Mouse (Mus musculus) neural tube, embryonic 11.5 days (tissue): ENCODE measurements at regions not wholly inside any gene's neighbourhood (a gene's known extent, or its start where the extent isn't known, plus 50 kb on each side); places are given as distances from the start of the nearest gene placed in this dataset.

Source experiments
- ATAC-seq: fragments of 200-750 bp; cut with Nextera tagmentation; 2 replicates; pipeline ENCODE4 v1.8.0; 2017; ENCODE audit warnings: moderate number of reproducible peaks, mild to moderate bottlenecking, moderate TSS enrichment, moderate library complexity; ENCODE audit not compliant: insufficient read depth, low FRiP score, low TSS enrichment
- DNase-seq: peaks from one replicate; pipeline ENCODE4 v3.0.0-alpha.2; 2015; ENCODE audit warnings: low spot score
- H3K27ac ChIP-seq: fragments of 300-500 bp; sonication (generic); 2 replicates; pipeline ENCODE4 v1.5.1; 2014; ENCODE audit warnings: low read depth, mild to moderate bottlenecking, low read length
- H3K27me3 ChIP-seq: fragments of 300-500 bp; sonication (generic); 2 replicates; pipeline ENCODE4 v1.6.1; 2014; ENCODE audit warnings: mild to moderate bottlenecking, low read length, mixed read lengths; ENCODE audit not compliant: control insufficient read depth, insufficient read depth
- H3K36me3 ChIP-seq: fragments of 300-500 bp; sonication (generic); 2 replicates; pipeline ENCODE4 v1.6.1; 2014; ENCODE audit warnings: mild to moderate bottlenecking, low read length, moderate library complexity, mixed read lengths; ENCODE audit not compliant: control insufficient read depth, insufficient read depth
- H3K4me1 ChIP-seq: fragments of 300-500 bp; sonication (generic); 2 replicates; pipeline ENCODE4 v1.6.1; 2014; ENCODE audit warnings: low read length, mixed read lengths; ENCODE audit not compliant: control insufficient read depth, insufficient read depth
- H3K4me2 ChIP-seq: fragments of 300-500 bp; sonication (generic); 2 replicates; pipeline ENCODE4 v1.6.1; 2014; ENCODE audit warnings: low read depth, mild to moderate bottlenecking, moderate library complexity
- H3K4me3 ChIP-seq: fragments of 300-500 bp; sonication (generic); 2 replicates; pipeline ENCODE4 v1.5.1; 2014; ENCODE audit warnings: low read depth, low read length
- H3K9ac ChIP-seq: fragments of 300-500 bp; sonication (generic); 2 replicates; pipeline ENCODE4 v1.6.1; 2014; ENCODE audit warnings: mild to moderate bottlenecking, low read length
- H3K9me3 ChIP-seq: fragments of 300-500 bp; sonication (generic); 2 replicates; pipeline ENCODE4 v1.6.1; 2016; ENCODE audit warnings: low read length; ENCODE audit not compliant: control insufficient read depth
- WGBS: fragments of 180-500 bp; shearing (Covaris S2); extraction: QIAGEN DNeasy Blood & Tissue Kit; methylation state at CpG from one replicate; pipeline ENCODE4 v1.1.7; 2014; 5-methylcytosine and 5-hydroxymethylcytosine counted together

- peaks cover 6% of the 10 kb centered on the region; the same call in 1 of the 2 replicates for H3K4me1 ChIP-seq
- no peaks in the 10 kb centered on the region for H3K36me3 ChIP-seq
- ATAC-seq (no peak), DNase-seq (no peak)
- no peak overlapping the region for H3K9ac ChIP-seq
- WGBS, result 83% methylated on average over 7 of the region's 7 CpGs
- H3K4me3 ChIP-seq, result no peak overlapping the region
- H3K4me2 ChIP-seq, result no peak overlapping the region
- no peaks in the 10 kb centered on the region for H3K27me3 ChIP-seq
- no peak overlapping the region for H3K27ac ChIP-seq
- H3K9me3 ChIP-seq, result no peaks in the 10 kb centered on the region
Measured at GRCm38 (mm10) chr17:67544410-67544809, 88.1 kb downstream of the Lrrc30 start.

GRCm38 (mm10) chr17:67532331-67532730 lies 100.2 kb downstream of the Lrrc30 start:
- Histone ChIP-seq H3K4me2 (no peak overlapping the region), H3K9me3 (no peaks in the 10 kb centered on the region), H3K27me3 (no peaks in the 10 kb centered on the region), H3K4me3 (no peak overlapping the region), H3K9ac (no peak overlapping the region), H3K4me1 (no peaks in the 10 kb centered on the region), H3K27ac (no peak overlapping the region), H3K36me3 (no peaks in the 10 kb centered on the region)
- ATAC-seq, result no peak
- DNase-seq, result no peak

GRCm38 (mm10) chr17:67520848-67521411 lies 111.6 kb downstream of the Lrrc30 start:
- ATAC-seq (no peak), DNase-seq (no peak)
- H3K4me2 ChIP-seq, result no peak overlapping the region
- H3K4me1 ChIP-seq, result no peaks in the 10 kb centered on the region
- H3K36me3 ChIP-seq, result no peaks in the 10 kb centered on the region
- H3K27me3 ChIP-seq, result no peaks in the 10 kb centered on the region
- no peak overlapping the region for H3K27ac ChIP-seq
- H3K9me3 ChIP-seq, result no peaks in the 10 kb centered on the region
- H3K9ac ChIP-seq, result no peak overlapping the region
- WGBS, result 81% methylated on average over 8 of the region's 8 CpGs
- H3K4me3 ChIP-seq, result no peak overlapping the region

GRCm38 (mm10) chr17:67515601-67516147 lies 116.8 kb downstream of the Lrrc30 start:
- ATAC-seq, result no peak
- no peak overlapping the region for H3K9ac ChIP-seq
- H3K27me3 ChIP-seq, result no peaks in the 10 kb centered on the region
- no peaks in the 10 kb centered on the region for H3K36me3 ChIP-seq
- no peak overlapping the region for H3K27ac ChIP-seq
- H3K4me2 ChIP-seq, result no peak overlapping the region
- H3K4me1 ChIP-seq, result no peaks in the 10 kb centered on the region
- no peaks in the 10 kb centered on the region for H3K9me3 ChIP-seq
- no peak overlapping the region for H3K4me3 ChIP-seq
- no peak for DNase-seq
- 89% methylated on average over 7 of the region's 7 CpGs for whole genome bisulfite sequencing

GRCm38 (mm10) chr17:67514387-67515241 lies 117.9 kb downstream of the Lrrc30 start:
- DNase-seq (no peak), ATAC-seq (no peak)
- Histone ChIP-seq H3K27me3 (no peaks in the 10 kb centered on the region), H3K4me2 (no peak overlapping the region), H3K27ac (no peak overlapping the region), H3K36me3 (no peaks in the 10 kb centered on the region), H3K4me1 (no peaks in the 10 kb centered on the region), H3K9ac (no peak overlapping the region), H3K9me3 (no peaks in the 10 kb centered on the region), H3K4me3 (no peak overlapping the region)
- WGBS, result 75% methylated on average over 9 of the region's 9 CpGs

GRCm38 (mm10) chr17:67512699-67513450 lies 119.6 kb downstream of the Lrrc30 start:
- H3K9ac ChIP-seq, result no peak overlapping the region
- no peaks in the 10 kb centered on the region for H3K9me3 ChIP-seq
- H3K27ac ChIP-seq, result no peak overlapping the region
- H3K4me2 ChIP-seq, result no peak overlapping the region
- DNase-seq (peak; percentile 15), ATAC-seq (no peak)
- no peaks in the 10 kb centered on the region for H3K27me3 ChIP-seq
- H3K4me1 ChIP-seq, result no peaks in the 10 kb centered on the region
- no peaks in the 10 kb centered on the region for H3K36me3 ChIP-seq
- 80% methylated on average over 6 of the region's 6 CpGs for WGBS
- H3K4me3 ChIP-seq, result no peak overlapping the region

GRCm38 (mm10) chr17:67512008-67512407 lies 120.5 kb downstream of the Lrrc30 start:
- Histone ChIP-seq H3K27me3 (no peaks in the 10 kb centered on the region), H3K27ac (no peak overlapping the region), H3K4me2 (no peak overlapping the region), H3K4me1 (no peaks in the 10 kb centered on the region), H3K4me3 (no peak overlapping the region), H3K9me3 (no peaks in the 10 kb centered on the region), H3K9ac (no peak overlapping the region), H3K36me3 (no peaks in the 10 kb centered on the region)
- ATAC-seq (no peak), DNase-seq (no peak)
- WGBS, result 76% methylated on average over 6 of the region's 6 CpGs

- Histone ChIP-seq H3K9ac (no peak overlapping the region), H3K27me3 (no peaks in the 10 kb centered on the region), H3K4me3 (no peak overlapping the region), H3K9me3 (no peaks in the 10 kb centered on the region), H3K27ac (no peak overlapping the region), H3K4me2 (no peak overlapping the region), H3K36me3 (no peaks in the 10 kb centered on the region), H3K4me1 (no peaks in the 10 kb centered on the region)
- no peak for DNase-seq
- no peak for ATAC-seq
- 89% methylated on average over 9 of the region's 9 CpGs for WGBS
Measured at GRCm38 (mm10) chr17:67509921-67510320, 122.6 kb downstream of the Lrrc30 start.
